Mouse (Mus musculus) neural tube, embryonic 14.5 days (tissue): ENCODE data around the gene BC049352. TPM values are rescaled to one million over a fixed set of nuclear protein-coding genes. Genes with fewer than 3 reads are reported as not detected.

ENCODE experiments used
- ATAC-seq: fragments of 200-750 bp; cut with Nextera tagmentation; 2 replicates; pipeline ENCODE4 v1.8.0; 2017; ENCODE audit warnings: low read depth, mild to moderate bottlenecking, moderate TSS enrichment, moderate library complexity
- H3K27ac ChIP-seq: fragments of 300-500 bp; sonication (generic); 2 replicates; pipeline ENCODE4 v1.5.1; 2014; ENCODE audit warnings: low read depth, mild to moderate bottlenecking, control low read depth, low read length, moderate library complexity, mixed read lengths
- H3K27me3 ChIP-seq: fragments of 300-500 bp; sonication (generic); 2 replicates; pipeline ENCODE4 v1.6.1; 2014; ENCODE audit warnings: low read length; ENCODE audit not compliant: control insufficient read depth, insufficient read depth
- H3K36me3 ChIP-seq: fragments of 300-500 bp; sonication (generic); 2 replicates; pipeline ENCODE4 v1.6.1; 2014; ENCODE audit warnings: low read length, mixed read lengths; ENCODE audit not compliant: control insufficient read depth, insufficient read depth
- H3K4me1 ChIP-seq: fragments of 300-500 bp; sonication (generic); 2 replicates; pipeline ENCODE4 v1.6.1; 2014; ENCODE audit warnings: low read length; ENCODE audit not compliant: control insufficient read depth, insufficient read depth
- H3K4me2 ChIP-seq: fragments of 300-500 bp; sonication (generic); 2 replicates; pipeline ENCODE4 v1.6.1; 2014; ENCODE audit warnings: mild to moderate bottlenecking, low read depth, low read length, control low read depth
- H3K4me3 ChIP-seq: fragments of 300-500 bp; sonication (generic); 2 replicates; pipeline ENCODE4 v1.5.1; 2014; ENCODE audit warnings: low read depth, low read length, control low read depth, mixed read lengths
- H3K9ac ChIP-seq: fragments of 300-500 bp; sonication (generic); replicated peaks from 2 replicates; pipeline ENCODE4 v1.6.1; 2014; ENCODE audit warnings: low read depth, mild to moderate bottlenecking, control low read depth, low read length, mixed read lengths
- H3K9me3 ChIP-seq: fragments of 300-500 bp; sonication (generic); 2 replicates; pipeline ENCODE4 v1.6.1; 2016; ENCODE audit warnings: low read length; ENCODE audit not compliant: control insufficient read depth
- whole genome bisulfite sequencing: fragments of 180-500 bp; shearing (Covaris S2); extraction: QIAGEN DNeasy Blood & Tissue Kit; methylation state at CpG from one replicate; pipeline ENCODE4 v1.1.7; 2014; 5-methylcytosine and 5-hydroxymethylcytosine counted together
- polyA plus RNA-seq: library from polyadenylated mRNA; unstranded; fragments of >200 nt; fragmentation: Nextera tagmentation; extraction: Ambion mirVana; gene quantifications from 2 replicates; pipeline ENCODE4 v1.2.1, GENCODE M21; 2014

BC049352 gene
- polyA plus RNA-seq, 1 experiment from 2014 or later = not detected

DNA sequence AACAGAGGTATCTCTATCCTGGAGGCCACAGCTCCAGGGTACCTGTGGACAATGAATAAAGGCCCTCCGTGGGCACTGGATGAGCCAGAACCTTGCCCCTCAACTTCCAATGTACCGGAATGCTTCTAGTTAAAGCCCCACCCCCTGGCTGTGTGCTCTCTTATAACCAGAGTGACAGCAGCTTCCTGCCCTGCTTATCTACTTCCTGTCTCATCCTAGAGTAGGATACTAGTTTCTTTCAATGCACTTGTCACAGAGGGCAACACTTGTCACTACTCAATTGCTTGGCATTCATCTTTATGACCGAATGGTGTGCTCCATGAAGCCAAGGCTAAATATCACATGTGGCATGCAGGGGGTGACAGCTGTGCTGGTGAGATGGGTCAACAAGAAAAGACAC, 69.5 kb downstream of the BC049352 start:
- H3K9me3 ChIP-seq = no peaks in the 10 kb centered on the region
- ATAC-seq = no peak
- no peak overlapping the region for H3K4me3 ChIP-seq
- 86% methylated on average over 3 of the region's 3 CpGs for WGBS
- H3K36me3 ChIP-seq = no peaks in the 10 kb centered on the region
- H3K9ac ChIP-seq = no peak overlapping the region
- H3K4me2 ChIP-seq = no peak overlapping the region
- H3K27ac ChIP-seq = no peak overlapping the region
- no peaks in the 10 kb centered on the region for H3K27me3 ChIP-seq
- no peaks in the 10 kb centered on the region for H3K4me1 ChIP-seq

GRCm38 (mm10) chr9:45251990-45252389, 70.2 kb downstream of the BC049352 start:
- ATAC-seq = no peak
- H3K9ac ChIP-seq = no peak overlapping the region
- no peak overlapping the region for H3K27ac ChIP-seq
- no peaks in the 10 kb centered on the region for H3K4me1 ChIP-seq
- H3K27me3 ChIP-seq = no peaks in the 10 kb centered on the region
- no peak overlapping the region for H3K4me2 ChIP-seq
- 65% methylated on average over 4 of the region's 4 CpGs for WGBS
- H3K9me3 ChIP-seq = no peaks in the 10 kb centered on the region
- H3K36me3 ChIP-seq = no peaks in the 10 kb centered on the region
- H3K4me3 ChIP-seq = no peak overlapping the region

DNA sequence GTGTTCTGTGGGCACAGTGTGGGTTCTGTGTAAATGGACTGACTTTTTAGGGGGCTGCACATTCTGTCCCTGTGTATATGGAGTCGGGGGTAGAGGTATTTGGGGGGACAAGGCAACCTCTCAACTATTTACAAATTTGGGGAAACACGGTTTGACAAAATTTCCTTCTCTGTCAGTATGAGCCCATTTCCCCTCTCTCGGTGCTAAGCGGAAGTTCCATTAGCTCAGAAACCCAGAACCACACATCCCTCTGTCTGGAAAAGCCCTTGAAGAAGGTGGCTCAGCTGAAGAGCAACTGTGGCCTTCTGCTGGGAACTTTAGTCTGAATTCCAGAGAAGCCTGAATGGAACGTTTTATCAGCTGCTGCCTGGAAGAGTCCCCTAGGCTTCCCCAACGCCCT, 70.6 kb downstream of the BC049352 start:
- H3K9ac ChIP-seq = no peak overlapping the region
- no peak overlapping the region for H3K27ac ChIP-seq
- H3K9me3 ChIP-seq = no peaks in the 10 kb centered on the region
- no peak overlapping the region for H3K4me3 ChIP-seq
- 82% methylated on average over 6 of the region's 6 CpGs for WGBS
- no peaks in the 10 kb centered on the region for H3K4me1 ChIP-seq
- no peak for ATAC-seq
- no peaks in the 10 kb centered on the region for H3K27me3 ChIP-seq
- H3K4me2 ChIP-seq = no peak overlapping the region
- H3K36me3 ChIP-seq = no peaks in the 10 kb centered on the region

GRCm38 (mm10) chr9:45254021-45254420, 72.2 kb downstream of the BC049352 start:
- Histone ChIP-seq H3K9me3 (no peaks in the 10 kb centered on the region), H3K36me3 (no peaks in the 10 kb centered on the region), H3K9ac (no peak overlapping the region), H3K27ac (no peak overlapping the region), H3K4me3 (no peak overlapping the region), H3K27me3 (no peaks in the 10 kb centered on the region), H3K4me1 (no peaks in the 10 kb centered on the region), H3K4me2 (no peak overlapping the region)
- no peak for ATAC-seq
- 40% methylated on average over 6 of the region's 6 CpGs for WGBS

GRCm38 (mm10) chr9:45254605-45255004, 72.8 kb downstream of the BC049352 start:
- no peaks in the 10 kb centered on the region for H3K4me1 ChIP-seq
- no peak overlapping the region for H3K4me2 ChIP-seq
- H3K27ac ChIP-seq = no peak overlapping the region
- no peak overlapping the region for H3K9ac ChIP-seq
- WGBS = 56% methylated on average over 4 of the region's 4 CpGs
- no peaks in the 10 kb centered on the region for H3K9me3 ChIP-seq
- ATAC-seq = no peak
- H3K4me3 ChIP-seq = no peak overlapping the region
- H3K27me3 ChIP-seq = no peaks in the 10 kb centered on the region
- no peaks in the 10 kb centered on the region for H3K36me3 ChIP-seq

DNA sequence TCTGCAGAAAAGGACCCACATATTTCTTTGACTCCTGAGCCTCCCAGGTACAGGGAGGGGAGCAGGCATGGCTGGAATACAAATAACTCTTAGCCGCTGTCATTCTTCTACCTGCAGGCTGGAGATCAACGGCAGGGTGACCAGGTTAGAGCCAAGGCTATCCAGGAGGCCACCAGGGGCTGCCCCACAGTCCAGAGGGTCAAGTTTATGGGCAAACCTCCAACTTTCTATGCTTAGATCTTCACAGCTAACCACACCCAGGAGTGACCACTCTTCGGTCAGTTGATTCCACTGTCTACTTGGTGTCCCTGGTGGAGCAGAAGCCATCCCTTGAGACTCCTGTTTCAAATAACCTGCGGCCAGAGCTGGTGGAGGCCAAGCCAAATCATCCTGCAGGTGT, 73.6 kb downstream of the BC049352 start:
- Histone ChIP-seq H3K4me3 (no peak overlapping the region), H3K36me3 (no peaks in the 10 kb centered on the region), H3K4me1 (no peaks in the 10 kb centered on the region), H3K4me2 (no peak overlapping the region), H3K27me3 (no peaks in the 10 kb centered on the region), H3K9me3 (no peaks in the 10 kb centered on the region), H3K9ac (no peak overlapping the region), H3K27ac (no peak overlapping the region)
- ATAC-seq = no peak
- WGBS = 93% methylated on average over 4 of the region's 4 CpGs

GRCm38 (mm10) chr9:45255967-45256366, 74.2 kb downstream of the BC049352 start:
- Histone ChIP-seq H3K27me3 (no peaks in the 10 kb centered on the region), H3K27ac (no peak overlapping the region), H3K36me3 (no peaks in the 10 kb centered on the region), H3K4me1 (no peaks in the 10 kb centered on the region), H3K4me2 (no peak overlapping the region), H3K9me3 (no peaks in the 10 kb centered on the region), H3K9ac (no peak overlapping the region), H3K4me3 (no peak overlapping the region)
- WGBS = 85% methylated on average over 5 of the region's 5 CpGs
- ATAC-seq = no peak

- no peaks in the 10 kb centered on the region for H3K27me3 ChIP-seq
- H3K36me3 ChIP-seq = no peaks in the 10 kb centered on the region
- no peak overlapping the region for H3K4me2 ChIP-seq
- H3K27ac ChIP-seq = no peak overlapping the region
- no peaks in the 10 kb centered on the region for H3K9me3 ChIP-seq
- no peak overlapping the region for H3K9ac ChIP-seq
- H3K4me3 ChIP-seq = no peak overlapping the region
- WGBS = 85% methylated on average over 13 of the region's 13 CpGs
- ATAC-seq = no peak
- H3K4me1 ChIP-seq = no peaks in the 10 kb centered on the region
Observed at GRCm38 (mm10) chr9:45259065-45259464, 77.3 kb downstream of the BC049352 start.

- 51% methylated on average over 4 of the region's 4 CpGs for WGBS
- H3K4me1 ChIP-seq = no peaks in the 10 kb centered on the region
Observed at GRCm38 (mm10) chr9:45261466-45261865, 79.7 kb downstream of the BC049352 start.

GRCm38 (mm10) chr9:45261872-45262271, 80.1 kb downstream of the BC049352 start:
- Histone ChIP-seq H3K36me3 (no peaks in the 10 kb centered on the region), H3K4me2 (no peak overlapping the region), H3K9me3 (no peaks in the 10 kb centered on the region), H3K9ac (no peak overlapping the region), H3K4me3 (no peak overlapping the region), H3K4me1 (no peaks in the 10 kb centered on the region), H3K27me3 (no peaks in the 10 kb centered on the region), H3K27ac (no peak overlapping the region)
- no peak for ATAC-seq
- 57% methylated on average over 5 of the region's 5 CpGs for WGBS

More at GRCm38 (mm10) chr9:45261466-45261865, 79.7 kb downstream of the BC049352 start:
- no peak for ATAC-seq
- no peak overlapping the region for H3K4me3 ChIP-seq
- H3K4me2 ChIP-seq = no peak overlapping the region
- no peaks in the 10 kb centered on the region for H3K36me3 ChIP-seq
- no peak overlapping the region for H3K9ac ChIP-seq
- no peak overlapping the region for H3K27ac ChIP-seq
- no peaks in the 10 kb centered on the region for H3K9me3 ChIP-seq
- H3K27me3 ChIP-seq = no peaks in the 10 kb centered on the region
